Mouse (Mus musculus): ENCODE data around the gene Zfp296. TPM values are rescaled to one million over a fixed set of nuclear protein-coding genes. Genes with fewer than 3 reads are reported as not detected.
A peak's percentile ranks its signal among the peaks of the same experiment; 100 is the strongest.

The Zfp296 gene
- polyA plus RNA-seq, 1 experiment: 7.0 TPM

DNA sequence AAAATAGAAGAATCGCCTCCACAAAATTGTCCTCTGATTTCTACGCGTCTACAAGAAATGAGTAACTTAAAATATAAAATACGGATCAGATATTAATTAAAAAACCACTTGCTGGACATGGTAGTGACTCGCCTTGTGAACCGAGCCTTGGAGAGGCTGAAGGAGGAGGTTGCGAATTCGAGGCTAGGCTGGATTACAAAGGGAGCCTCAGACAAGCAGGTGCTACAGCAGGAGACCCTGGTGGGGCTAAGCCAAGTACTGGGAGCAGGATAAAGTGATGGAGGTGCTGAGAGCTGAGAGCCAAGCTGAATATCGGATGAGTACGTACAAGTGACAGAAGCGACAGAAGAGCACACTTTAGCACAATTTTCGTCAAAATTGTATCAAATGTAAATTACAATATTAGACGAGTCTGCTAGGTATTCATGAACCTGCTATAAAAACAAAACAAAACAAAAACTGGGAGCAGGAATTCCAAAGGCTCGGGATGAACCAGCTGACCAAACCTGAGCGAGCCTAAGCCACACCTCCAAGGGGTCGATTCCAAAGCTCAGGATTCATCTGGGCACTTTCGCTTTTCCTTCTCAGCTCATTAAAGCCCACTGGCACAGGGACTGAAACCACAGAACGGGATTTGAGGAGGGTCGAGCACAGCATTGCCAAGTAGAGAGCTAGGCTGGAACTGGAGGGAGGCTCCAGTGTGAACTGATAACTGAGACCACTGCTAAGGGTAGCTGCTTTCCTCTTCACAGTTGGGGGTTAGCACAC is 14.3 kb upstream of the Zfp296 start, which contains the start of gene Ppp1r37:
Gene Ppp1r37 (minus strand): TSS at position 434 of the 768 bp plus-strand sequence.
- peak within 1 kb of the TSS; percentile 93 for H3K27ac ChIP-seq (ENCODE audit: control insufficient read depth, insufficient read depth, low read depth, low read length)
- TF ChIP-seq POLR2A (IDR thresholded peaks at IDR 0.05; ENCODE audit: control insufficient read depth, low read depth, low read length): no peak
- TF ChIP-seq CTCF (IDR thresholded peaks at IDR 0.05; ENCODE audit: control insufficient read depth, insufficient read depth, insufficient replicate concordance, low read depth, low read length): no peak
- no peaks in the 10 kb centered on the region for H3K27me3 ChIP-seq (ENCODE audit: control insufficient read depth, insufficient read depth, low read length)
- peak within 1 kb of the TSS; percentile 97 for H3K4me3 ChIP-seq (ENCODE audit: control insufficient read depth, low read depth, low read length)
- H3K36me3 ChIP-seq (ENCODE audit: control insufficient read depth, insufficient read depth, low read length): no peaks in the 10 kb centered on the region
- H3K4me1 ChIP-seq (ENCODE audit: control insufficient read depth, insufficient read depth, low read length): peaks cover 18% of the 10 kb centered on the region

DNA sequence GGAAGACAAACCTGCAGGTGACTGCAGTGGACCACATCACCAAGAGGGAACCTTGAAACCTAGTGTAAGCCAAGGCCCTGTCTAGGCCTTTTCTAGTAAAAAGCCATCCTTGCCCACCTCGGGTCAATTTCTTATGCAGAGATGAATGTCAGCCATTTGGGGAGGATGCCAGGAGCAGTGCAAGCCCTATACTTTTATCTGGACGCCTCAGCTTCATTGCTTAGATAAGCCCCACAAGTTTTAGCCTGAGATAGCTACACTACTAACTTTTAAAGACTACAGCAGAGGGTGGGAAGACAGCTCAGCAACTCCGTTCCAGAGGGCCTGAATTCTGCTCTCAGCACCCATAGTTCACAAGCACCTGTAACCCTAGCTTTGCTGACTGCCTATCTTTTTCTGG is 13.2 kb upstream of the Zfp296 start:
- Histone ChIP-seq H3K27ac (ENCODE audit: control insufficient read depth, insufficient read depth, low read depth, low read length) (no peak overlapping the region), H3K27me3 (ENCODE audit: control insufficient read depth, insufficient read depth, low read length) (no peaks in the 10 kb centered on the region), H3K36me3 (ENCODE audit: control insufficient read depth, insufficient read depth, low read length) (no peaks in the 10 kb centered on the region), H3K4me1 (ENCODE audit: control insufficient read depth, insufficient read depth, low read length) (peaks cover 15% of the 10 kb centered on the region), H3K4me3 (ENCODE audit: control insufficient read depth, low read depth, low read length) (no peak overlapping the region)
- no peak for TF ChIP-seq POLR2A (IDR thresholded peaks at IDR 0.05; ENCODE audit: control insufficient read depth, low read depth, low read length)
- TF ChIP-seq CTCF (IDR thresholded peaks at IDR 0.05; ENCODE audit: control insufficient read depth, insufficient read depth, insufficient replicate concordance, low read depth, low read length): no peak

DNA sequence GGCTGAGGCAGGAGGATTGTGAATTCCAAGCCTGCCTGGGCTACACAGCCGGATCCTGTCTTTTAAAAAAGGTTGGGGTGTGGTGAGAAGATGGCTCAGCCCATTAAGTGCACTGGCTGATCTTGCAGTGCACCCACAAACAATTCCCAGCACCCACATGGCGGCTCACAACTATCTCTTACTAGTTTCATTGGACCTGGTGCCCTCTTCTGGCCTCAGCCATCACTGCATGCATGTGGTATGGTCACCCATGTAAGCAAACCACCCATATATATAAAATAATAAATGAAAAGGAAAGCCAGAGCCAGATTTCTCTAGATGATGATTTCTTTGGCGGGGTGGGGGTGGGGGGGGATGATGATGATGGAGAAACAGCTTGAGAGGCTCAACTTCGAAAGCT is 12.6 kb upstream of the Zfp296 start:
- no peaks in the 10 kb centered on the region for H3K36me3 ChIP-seq (ENCODE audit: control insufficient read depth, insufficient read depth, low read length)
- H3K4me3 ChIP-seq (ENCODE audit: control insufficient read depth, low read depth, low read length): no peak overlapping the region
- no peak for TF ChIP-seq POLR2A (IDR thresholded peaks at IDR 0.05; ENCODE audit: control insufficient read depth, low read depth, low read length)
- TF ChIP-seq CTCF (IDR thresholded peaks at IDR 0.05; ENCODE audit: control insufficient read depth, insufficient read depth, insufficient replicate concordance, low read depth, low read length): peak; percentile 14; the same call in 1 of the 2 replicates

DNA sequence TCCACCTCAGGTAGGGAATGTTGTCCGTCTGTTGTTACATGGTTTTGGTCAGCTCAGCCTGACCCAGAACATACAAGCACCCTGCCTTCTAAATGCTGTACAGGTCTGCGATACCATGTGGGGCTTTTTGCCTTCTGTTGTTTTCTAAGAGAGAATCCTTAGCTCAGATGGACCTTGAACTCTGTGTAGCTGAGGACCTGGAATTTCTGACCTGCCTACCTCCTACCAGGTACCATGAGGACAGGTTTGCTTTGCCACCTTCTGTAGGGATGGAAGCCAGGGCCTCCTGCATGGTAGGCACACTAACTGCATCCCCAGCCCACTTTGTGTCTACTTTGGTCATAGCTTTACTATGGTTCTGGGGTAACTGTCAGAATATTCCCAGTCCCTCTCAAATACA is 11.3 kb upstream of the Zfp296 start:
- Histone ChIP-seq H3K36me3 (ENCODE audit: control insufficient read depth, insufficient read depth, low read length) (no peaks in the 10 kb centered on the region), H3K4me1 (ENCODE audit: control insufficient read depth, insufficient read depth, low read length) (peaks cover 9% of the 10 kb centered on the region), H3K4me3 (ENCODE audit: control insufficient read depth, low read depth, low read length) (no peak overlapping the region), H3K27ac (ENCODE audit: control insufficient read depth, insufficient read depth, low read depth, low read length) (no peak overlapping the region), H3K27me3 (ENCODE audit: control insufficient read depth, insufficient read depth, low read length) (no peaks in the 10 kb centered on the region)
- TF ChIP-seq POLR2A (IDR thresholded peaks at IDR 0.05; ENCODE audit: control insufficient read depth, low read depth, low read length) (no peak), CTCF (IDR thresholded peaks at IDR 0.05; ENCODE audit: control insufficient read depth, insufficient read depth, insufficient replicate concordance, low read depth, low read length) (no peak)

More for the DNA sequence above, 12.6 kb upstream of the Zfp296 start:
- Histone ChIP-seq H3K4me1 (ENCODE audit: control insufficient read depth, insufficient read depth, low read length) (peaks cover 15% of the 10 kb centered on the region), H3K27ac (ENCODE audit: control insufficient read depth, insufficient read depth, low read depth, low read length) (no peak overlapping the region), H3K27me3 (ENCODE audit: control insufficient read depth, insufficient read depth, low read length) (no peaks in the 10 kb centered on the region)

DNA sequence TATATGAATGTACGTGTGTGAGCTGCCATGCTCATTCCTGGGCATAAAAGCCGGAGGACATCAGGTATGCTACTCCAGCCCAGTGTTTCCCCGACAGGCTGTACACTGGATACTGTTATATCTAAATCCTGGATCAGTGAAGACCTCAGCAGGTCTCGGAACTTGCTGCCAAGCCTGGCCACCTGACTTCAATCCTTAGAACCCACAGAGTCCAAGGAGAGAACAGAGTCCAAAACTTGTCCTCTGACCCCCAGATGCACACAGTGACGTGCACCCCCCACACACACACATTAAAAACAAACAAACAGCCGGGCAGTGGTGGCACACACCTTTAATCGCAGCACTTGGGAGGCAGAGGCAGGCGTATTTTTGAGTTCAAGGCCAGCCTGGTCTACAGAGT is 9.7 kb upstream of the Zfp296 start:
- Histone ChIP-seq H3K4me1 (ENCODE audit: control insufficient read depth, insufficient read depth, low read length) (peaks cover 3% of the 10 kb centered on the region), H3K27me3 (ENCODE audit: control insufficient read depth, insufficient read depth, low read length) (no peaks in the 10 kb centered on the region), H3K36me3 (ENCODE audit: control insufficient read depth, insufficient read depth, low read length) (no peaks in the 10 kb centered on the region), H3K4me3 (ENCODE audit: control insufficient read depth, low read depth, low read length) (no peak overlapping the region), H3K27ac (ENCODE audit: control insufficient read depth, insufficient read depth, low read depth, low read length) (no peak overlapping the region)
- no peak for TF ChIP-seq POLR2A (IDR thresholded peaks at IDR 0.05; ENCODE audit: control insufficient read depth, low read depth, low read length)
- no peak for TF ChIP-seq CTCF (IDR thresholded peaks at IDR 0.05; ENCODE audit: control insufficient read depth, insufficient read depth, insufficient replicate concordance, low read depth, low read length)

DNA sequence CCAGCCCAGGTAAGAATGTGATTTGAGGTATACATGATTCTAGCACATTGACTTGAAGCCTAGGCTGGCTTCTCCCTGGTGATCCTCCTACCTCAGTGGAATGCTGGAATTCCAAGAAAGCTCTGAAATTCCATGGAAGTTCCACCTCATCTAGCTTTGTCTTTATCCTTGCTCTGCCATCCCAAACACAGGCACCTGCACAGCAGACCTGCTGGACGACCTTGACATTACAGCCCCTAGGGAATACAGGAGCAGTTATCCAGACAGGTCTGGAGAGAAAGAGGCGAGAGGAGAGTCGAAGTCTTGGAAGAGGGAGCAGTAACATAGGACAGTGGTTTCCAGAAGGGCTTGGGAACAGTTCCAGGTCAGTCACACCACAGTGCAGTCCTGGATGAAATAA is 7.4 kb upstream of the Zfp296 start:
- Histone ChIP-seq H3K27me3 (ENCODE audit: control insufficient read depth, insufficient read depth, low read length) (no peaks in the 10 kb centered on the region), H3K36me3 (ENCODE audit: control insufficient read depth, insufficient read depth, low read length) (no peaks in the 10 kb centered on the region), H3K4me3 (ENCODE audit: control insufficient read depth, low read depth, low read length) (no peak overlapping the region), H3K4me1 (ENCODE audit: control insufficient read depth, insufficient read depth, low read length) (peaks cover 8% of the 10 kb centered on the region), H3K27ac (ENCODE audit: control insufficient read depth, insufficient read depth, low read depth, low read length) (no peak overlapping the region)
- no peak for TF ChIP-seq CTCF (IDR thresholded peaks at IDR 0.05; ENCODE audit: control insufficient read depth, insufficient read depth, insufficient replicate concordance, low read depth, low read length)
- TF ChIP-seq POLR2A (IDR thresholded peaks at IDR 0.05; ENCODE audit: control insufficient read depth, low read depth, low read length): no peak

DNA sequence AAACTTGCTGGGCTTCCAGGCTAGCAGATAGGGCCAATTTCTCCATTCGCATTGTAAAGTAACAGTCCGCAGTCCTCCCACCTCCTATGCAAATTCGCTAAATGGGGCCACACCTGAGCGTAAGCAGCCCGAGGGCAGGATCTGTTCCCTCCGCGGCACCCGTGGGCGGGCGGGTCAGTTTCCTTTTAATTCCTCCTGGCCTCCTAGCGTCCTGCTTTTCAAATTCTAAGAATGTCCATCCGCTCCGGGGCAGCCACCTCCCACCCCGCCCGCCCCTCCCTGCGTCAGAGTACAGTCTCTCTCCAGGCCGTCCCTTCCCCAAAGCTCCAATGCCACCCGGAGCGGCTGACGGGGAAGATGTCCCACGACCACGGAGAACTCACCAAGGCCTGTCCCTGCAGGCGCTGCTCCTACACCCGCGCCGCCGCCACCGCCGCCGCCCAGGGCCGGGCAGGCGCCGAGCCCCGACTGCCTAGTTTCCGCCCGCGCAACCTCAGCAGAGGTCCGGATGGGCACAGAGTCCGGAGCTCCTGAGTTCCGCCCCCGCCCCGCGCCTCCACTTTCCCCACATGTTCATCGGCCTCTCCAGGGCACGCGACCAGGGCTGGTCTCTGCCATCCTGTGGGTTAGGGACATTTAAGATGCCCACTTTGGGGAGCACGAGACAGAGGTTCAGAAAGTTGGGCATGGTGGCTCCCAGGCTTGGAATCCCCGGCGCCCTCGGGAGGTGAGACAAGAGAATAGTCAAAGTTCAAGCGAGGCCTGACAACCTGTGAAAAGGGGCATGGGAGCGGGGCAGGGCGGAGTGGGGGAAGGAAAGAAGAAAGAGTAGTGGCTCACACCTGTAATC is 3.9 kb upstream of the Zfp296 start:
- TF ChIP-seq POLR2A (IDR thresholded peaks at IDR 0.05; ENCODE audit: control insufficient read depth, low read depth, low read length) (peak; percentile 78; the same call in 1 of the 2 replicates), CTCF (IDR thresholded peaks at IDR 0.05; ENCODE audit: control insufficient read depth, insufficient read depth, insufficient replicate concordance, low read depth, low read length) (no peak)
- Histone ChIP-seq H3K4me1 (ENCODE audit: control insufficient read depth, insufficient read depth, low read length) (peaks cover 21% of the 10 kb centered on the region), H3K27me3 (ENCODE audit: control insufficient read depth, insufficient read depth, low read length) (no peaks in the 10 kb centered on the region), H3K36me3 (ENCODE audit: control insufficient read depth, insufficient read depth, low read length) (no peaks in the 10 kb centered on the region), H3K27ac (ENCODE audit: control insufficient read depth, insufficient read depth, low read depth, low read length) (peak overlapping the region; percentile 83), H3K4me3 (ENCODE audit: control insufficient read depth, low read depth, low read length) (peak overlapping the region; percentile 94)

Measured in testis, adult 2 months (tissue).